Mouse (Mus musculus): ENCODE measurements at regions not wholly inside any gene's neighbourhood (a gene's known extent, or its start where the extent isn't known, plus 50 kb on each side); places are given as distances from the start of the nearest gene placed in this dataset.

DNA sequence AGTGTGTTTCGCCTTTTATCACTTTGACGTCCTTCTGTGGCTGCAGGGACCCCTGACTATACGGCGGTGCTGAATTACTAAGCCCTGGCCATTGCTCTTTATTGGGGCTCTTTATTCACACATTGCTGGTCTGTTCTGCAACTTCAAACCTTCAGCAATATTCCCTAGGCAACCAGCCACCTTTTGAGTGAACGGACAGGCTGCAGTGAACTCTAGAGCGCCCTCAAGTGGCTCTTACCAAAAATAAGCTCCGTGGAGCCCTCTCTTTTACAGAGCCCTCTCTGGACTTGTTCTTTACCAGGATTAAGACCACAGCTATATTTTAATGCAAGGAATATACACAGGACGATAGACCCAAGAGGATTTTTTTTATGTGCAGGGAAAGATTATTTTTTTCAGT is 191.8 kb upstream of the Tenm3 start:
- in situ Hi-C loops (cut with MboI, MseI), result no loop called here

DNA sequence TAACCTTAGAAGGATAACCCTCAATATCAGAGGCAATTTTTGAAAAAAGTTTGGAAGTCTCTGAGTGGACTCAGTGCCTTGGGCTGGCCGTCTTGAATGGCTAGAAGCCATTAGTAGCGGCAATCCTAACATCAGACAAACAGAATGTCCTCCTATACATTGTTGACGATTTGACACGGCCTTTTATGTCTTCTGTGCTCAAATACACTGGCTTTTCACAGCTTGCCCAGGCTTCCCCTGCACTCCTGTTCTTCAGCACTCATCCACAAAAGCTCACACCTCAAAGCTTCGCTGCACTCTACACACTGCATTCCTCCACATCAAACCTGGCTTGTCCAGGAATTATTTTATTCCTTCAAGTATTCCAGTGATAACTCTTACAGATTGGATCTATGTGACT is 186.5 kb upstream of the Tenm3 start:
- in situ Hi-C loops (cut with MboI, MseI), result no loop called here

DNA sequence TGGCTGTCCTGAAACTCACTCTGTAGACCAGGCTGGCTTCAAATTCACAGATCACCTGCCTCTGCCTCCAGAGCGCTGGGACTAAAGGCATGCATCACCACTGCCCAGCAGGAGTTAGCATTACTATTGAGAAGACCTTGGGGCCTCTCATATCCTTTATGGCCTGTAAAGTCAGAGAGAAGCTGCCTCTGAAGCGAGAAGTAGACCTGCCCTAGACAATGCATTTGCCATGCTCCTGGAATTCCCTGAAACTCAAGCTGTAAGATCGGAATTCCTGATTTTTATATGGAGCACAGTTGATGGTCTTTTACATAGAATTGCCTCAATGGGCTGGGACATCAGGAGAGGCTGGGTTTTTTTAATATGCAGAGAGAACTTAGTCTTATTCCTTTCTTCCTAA is 174.0 kb upstream of the Tenm3 start:
- in situ Hi-C loops (cut with MboI, MseI), result no loop called here

DNA sequence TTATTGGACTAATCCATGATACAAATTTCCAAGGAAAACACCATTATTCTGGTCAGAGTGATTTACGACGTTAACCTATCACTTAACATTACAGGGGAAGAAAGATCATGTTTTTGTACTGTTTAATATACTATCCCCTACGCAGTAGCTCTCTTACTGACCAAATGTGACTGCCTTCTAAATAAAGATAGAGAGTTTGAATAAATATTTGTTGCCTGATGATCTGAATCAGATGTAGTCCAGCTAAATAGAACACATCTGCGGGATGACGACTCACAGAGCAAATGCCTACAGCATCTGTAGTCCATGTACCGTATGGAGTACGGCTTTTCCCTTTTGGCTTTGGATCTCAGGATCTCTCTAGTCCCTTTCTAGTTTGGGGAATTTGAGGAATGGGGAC is 171.9 kb upstream of the Tenm3 start:
- in situ Hi-C loops (cut with MboI, MseI), result no loop called here

DNA sequence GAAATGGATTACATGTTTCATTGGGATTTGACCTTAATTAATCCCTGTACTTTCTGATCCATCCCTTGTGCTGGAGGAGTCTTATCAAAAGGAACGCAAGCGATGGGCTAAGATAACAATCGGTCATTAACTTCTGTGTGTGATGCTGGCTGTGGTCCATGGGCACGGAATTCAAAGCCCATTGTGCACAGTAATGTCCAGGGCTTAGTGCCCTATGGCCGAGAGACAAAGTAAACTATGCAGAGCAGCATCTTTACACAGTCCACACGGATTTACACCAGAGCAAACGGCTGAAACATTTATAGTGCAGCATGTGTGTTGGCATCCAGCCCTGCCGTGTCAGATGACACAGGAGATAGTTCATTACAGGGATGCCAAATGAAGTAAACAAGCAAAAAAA is 171.4 kb upstream of the Tenm3 start:
- in situ Hi-C loops (cut with MboI, MseI), result no loop called here

DNA sequence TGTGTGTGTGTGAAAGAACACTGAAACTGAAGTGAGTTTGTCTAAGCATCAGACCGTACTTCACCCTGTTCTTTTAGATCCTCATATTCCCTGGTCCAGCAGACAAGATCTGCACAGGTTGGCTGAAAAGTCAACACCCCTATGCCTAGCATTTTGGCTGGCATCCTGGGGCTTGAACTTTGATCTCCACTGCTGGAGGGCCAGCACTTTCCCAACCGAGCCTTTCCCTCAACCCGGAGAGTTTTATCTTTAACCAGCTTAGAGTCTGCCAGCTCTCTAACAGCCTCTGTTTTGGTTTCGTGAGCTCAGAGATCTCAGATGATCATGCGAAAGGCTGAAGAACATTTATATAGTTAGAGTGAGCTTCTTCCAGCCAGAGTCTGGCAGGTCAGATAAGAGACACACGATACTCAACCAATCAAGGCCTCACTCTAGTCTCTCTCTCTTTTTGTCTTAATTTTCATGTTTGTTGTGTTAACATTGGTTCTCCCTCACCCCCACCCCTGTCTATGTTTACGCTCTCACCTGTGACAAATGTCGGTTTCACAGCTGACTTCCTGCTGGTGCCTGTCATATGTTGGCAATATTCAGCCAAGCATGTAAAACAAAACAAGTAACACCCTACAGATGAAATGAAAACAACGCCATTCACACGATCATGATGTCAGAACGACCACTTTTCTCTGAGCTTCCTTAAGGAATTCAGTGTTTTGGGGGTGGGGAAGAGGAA is 162.7 kb upstream of the Tenm3 start:
- in situ Hi-C loops (cut with MboI, MseI), result no loop called here

DNA sequence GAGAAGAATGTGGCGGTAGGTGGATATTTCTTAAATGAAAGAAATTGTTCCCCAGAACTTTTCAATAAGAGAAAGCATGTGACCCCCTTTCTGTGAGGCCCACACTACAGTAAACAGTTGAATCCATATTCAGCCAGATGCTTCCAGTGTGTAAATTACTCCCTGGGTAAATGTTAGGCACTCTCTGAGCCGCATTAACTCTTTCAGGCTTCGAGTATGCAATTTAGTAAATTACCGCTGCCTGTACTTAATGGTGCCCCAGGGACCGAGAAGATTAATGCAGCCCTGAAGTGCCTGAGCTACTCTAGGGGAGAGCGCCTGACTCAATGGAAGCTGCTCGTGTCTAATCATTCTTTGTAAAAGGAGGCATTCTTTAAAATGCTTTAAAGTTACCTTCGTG is 137.9 kb upstream of the Tenm3 start:
- in situ Hi-C loops (cut with MboI, MseI), result no loop called here

DNA sequence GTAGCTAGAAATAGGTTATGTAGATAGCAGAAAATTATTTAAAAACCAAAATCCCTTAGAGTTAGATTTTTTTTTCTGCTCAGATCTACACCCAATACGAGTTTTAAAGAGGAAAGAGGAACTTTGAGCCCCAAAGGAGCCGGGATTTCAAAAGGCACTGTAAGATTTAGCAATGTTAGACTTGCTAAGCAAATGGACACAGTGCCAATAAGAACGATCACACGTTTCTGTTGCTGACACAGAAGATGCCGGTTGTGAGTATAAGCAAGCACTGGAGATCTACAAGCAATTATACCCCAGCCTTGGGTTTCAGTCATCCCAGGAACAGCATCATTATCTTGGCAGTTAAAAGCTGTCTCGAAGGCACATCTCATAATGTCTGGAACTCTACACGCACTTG is 137.0 kb upstream of the Tenm3 start:
- in situ Hi-C loops (cut with MboI, MseI), result no loop called here

DNA sequence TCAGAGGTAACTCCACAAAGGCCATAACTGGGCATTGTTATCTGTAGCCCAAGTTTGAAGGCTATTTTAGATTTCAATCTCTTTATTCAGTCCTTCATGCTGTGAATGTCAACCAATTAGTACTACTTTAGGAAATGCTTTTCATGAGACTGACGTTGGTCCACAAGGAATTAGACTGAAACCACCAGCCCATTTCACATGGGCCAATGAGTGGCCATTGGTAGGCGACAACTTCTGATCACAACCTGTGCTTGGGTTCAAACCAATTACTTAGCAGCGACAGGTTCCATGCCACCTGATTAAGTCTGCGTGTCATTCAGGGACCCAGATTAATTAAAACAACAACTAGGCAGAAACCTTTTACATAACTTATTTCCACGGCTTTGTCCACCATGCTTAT is 126.9 kb upstream of the Tenm3 start:
- in situ Hi-C loops (cut with MboI, MseI), result no loop called here

DNA sequence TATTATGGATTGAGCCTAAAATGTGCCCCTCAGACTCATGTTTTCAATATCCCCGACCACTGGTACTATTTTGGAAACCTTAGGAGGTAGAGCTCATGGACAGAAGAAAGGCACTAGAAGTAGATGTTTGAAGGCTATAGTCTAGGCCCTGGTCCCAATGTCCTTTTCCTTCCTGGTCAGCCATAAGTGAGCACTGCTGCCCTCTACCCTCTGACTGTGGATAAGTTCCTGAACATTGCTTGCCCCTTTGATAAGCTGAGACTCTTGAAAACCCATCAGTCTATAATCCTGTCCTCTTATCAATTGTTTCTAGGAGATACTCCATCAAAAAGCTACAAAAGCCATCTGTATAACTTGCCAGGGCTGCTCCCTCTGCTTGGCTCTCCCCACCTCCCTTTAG is 121.2 kb upstream of the Tenm3 start:
- in situ Hi-C loops (cut with MboI, MseI), result no loop called here

DNA sequence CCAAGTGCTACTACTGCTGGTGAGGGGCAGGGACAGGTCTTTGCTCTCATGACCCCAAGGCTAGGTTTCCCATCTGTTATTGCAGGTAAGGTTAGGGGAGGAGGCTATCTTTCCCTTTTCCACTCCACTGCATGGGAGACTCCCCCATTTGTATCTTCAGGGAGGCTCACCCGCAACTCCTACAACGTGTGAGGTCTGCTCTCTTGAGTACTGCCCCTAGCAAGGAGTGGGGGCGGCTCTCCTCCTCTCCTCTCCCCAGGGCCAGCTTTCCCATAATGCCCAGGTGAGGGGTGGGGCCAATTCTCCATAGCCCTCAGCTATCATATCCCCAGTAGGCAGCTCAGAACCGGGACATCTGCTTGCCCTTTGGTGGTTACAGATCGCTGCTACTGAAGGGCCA is 113.9 kb upstream of the Tenm3 start:
- in situ Hi-C loops (cut with MboI, MseI), result no loop called here

DNA sequence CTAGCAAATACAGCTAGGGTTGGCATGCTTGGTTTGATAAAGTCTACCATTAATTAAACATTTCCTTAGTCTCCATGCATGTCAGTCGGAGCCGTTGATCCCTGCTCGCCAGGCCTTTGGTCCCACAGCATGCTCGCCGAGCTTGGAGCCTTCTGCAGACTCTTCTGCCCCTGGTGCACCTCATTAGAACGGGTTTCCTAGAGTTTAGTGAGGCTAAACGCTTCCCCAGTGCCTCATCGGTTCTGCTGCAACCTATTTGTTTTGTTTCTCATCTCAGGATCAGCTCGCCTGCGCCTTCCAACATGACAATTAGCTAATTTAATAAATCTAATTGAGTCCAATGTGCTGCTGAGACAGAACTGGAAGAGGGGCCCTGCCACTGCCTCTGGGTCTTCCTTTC is 107.7 kb upstream of the Tenm3 start:
- in situ Hi-C loops (cut with MboI, MseI), result no loop called here

DNA sequence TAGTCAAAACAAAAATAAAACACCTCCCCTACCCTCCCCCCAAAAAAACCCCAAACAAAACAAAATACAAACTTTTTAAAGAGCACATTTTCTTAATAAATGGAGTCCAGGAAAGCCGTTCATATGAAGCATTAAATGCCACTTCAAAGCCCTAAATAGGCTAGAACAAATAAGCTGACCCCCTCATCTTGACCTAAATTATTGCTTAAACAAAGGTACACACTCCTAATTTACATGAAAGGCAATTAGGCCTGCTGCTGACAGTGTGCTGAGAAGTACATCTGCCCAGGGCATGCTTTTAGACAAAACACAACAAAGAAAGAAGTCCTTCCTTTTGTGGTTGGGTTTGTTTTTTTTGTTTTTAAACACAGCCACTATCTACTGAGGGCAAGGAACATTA is 100.4 kb upstream of the Tenm3 start:
- in situ Hi-C loops (cut with MboI, MseI), result no loop called here

DNA sequence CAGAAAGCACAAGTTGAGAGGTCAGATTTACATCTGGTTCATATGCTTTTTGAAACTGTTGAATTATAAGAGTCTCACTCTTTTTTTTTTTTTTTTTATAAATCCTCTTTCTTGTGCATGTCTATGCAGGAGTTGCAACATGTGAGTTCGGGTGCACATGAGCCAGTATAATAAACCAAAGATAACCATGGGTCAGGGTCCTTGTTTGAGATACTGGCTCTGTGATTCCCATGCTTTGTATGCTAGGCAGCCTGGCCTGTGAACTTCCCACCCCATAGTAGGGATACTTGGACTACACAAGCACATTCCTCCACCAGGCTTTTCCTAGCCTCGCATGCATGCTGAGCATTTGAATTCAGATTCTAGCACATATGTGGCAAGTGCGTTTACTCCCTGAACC is 93.4 kb upstream of the Tenm3 start:
- in situ Hi-C loops (cut with MboI, MseI), result no loop called here

DNA sequence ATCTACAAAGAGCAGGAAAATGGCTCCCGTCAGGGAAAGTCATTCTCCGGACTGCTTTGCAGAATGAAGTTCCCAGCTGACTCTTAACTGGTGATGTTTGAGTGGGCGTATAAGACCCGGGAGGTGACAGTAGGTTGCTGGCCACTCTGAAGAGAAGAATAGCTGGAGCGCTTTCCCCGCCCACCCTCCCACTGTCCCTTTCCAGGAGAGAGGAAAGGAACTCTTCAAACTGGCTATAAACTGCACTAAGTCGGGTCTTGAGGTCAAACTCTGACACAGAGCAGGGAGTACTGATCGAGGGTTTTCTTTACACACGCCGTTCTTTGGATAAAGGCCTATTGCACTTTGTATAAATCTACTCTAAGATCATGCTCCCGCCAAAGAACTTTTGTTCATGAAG is 83.4 kb upstream of the Tenm3 start:
- in situ Hi-C loops (cut with MboI, MseI), result no loop called here

DNA sequence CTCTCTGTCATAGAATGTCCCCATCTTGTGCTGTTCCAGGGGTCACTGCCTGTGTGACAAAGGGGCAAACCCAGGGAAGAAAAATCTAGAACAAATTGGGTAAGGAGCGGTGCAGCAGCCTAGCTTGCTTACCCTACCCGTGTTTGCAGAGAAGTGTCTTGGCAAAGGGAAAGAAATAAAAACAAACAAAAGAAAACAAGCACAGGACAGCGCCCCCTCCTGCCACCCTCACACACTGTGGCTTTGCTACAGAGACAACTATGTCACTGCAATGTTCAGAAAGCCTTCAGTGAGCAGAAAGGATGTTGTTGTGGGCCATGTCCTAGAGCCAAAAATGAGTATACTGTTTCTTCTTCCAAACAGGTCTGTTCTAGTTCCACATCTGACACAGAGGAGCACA is 71.5 kb upstream of the Tenm3 start:
- in situ Hi-C loops (cut with MboI, MseI), result no loop called here

DNA sequence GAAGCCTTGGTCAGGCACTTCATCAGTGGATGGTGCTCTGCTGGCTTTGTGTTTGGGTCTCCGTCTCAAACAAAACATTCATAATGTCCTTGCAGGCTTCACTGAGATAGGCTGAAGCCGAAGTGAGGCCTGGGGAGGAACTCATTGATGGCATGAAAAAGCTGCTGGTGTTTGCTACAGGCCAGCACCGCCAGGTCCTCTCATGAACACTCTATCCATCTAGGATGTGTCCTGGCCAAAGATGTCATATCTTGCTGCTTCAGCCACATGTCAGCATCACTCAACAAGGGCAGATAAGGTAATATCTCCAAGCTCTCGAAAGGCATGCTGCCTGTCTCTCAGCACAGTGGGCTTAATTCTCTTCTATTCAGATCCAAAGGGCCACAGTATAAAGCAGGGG is 69.1 kb upstream of the Tenm3 start:
- in situ Hi-C loops (cut with MboI, MseI), result no loop called here

DNA sequence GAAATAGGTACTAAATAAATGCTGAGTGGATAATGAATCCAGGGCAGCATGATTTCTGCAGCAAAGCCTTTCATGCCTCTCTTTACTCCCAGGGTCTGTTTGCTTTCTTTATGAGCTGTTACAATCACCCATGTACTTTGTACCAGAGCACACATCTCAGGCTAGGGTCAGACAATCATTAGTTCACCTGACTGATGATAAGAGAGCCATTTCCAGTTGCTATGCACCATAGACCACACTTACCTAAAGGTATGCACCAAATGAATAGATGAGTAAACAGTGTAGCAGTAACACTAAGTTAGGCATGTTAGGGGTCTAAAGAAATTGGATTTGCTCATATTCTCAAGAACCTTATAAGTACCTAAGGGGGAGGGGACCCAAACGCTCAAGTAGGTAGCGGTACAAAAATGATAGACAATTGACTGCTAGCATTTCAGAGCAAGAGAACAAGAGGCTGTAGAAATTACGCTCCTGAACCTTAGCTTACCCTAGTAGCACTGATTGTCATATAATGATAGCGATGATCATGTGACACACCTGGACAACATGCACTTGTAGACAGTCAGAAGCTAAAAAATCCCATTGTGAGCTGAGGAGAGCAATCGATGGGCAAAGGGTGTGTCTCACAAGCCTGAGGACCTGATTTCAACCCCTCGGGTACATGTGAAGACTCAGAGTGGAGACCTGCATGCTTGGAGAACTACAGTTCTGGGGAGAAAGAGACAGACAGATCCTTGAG is 58.1 kb upstream of the Tenm3 start:
- in situ Hi-C loops (cut with MboI, MseI), result no loop called here

DNA sequence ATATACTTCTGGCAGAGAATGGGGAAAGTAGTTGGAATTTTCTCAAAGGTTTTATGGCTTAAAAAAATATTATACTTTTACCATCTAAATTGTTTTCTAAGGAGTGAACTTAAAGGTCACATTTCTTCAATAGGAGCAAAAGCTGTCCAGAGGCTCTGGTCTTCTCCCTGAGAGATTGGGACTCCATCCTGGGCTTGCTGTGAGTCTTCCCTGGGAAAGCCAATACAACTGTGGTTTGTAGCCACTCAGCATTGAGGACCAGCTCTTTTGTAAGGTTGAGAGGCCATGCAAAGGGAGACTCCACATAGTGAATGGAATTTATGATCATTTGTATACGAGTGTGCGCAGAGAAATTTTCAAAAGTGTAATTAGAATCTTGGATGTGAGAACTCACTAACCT is 52.9 kb upstream of the Tenm3 start:
- in situ Hi-C loops (cut with MboI, MseI), result no loop called here

DNA sequence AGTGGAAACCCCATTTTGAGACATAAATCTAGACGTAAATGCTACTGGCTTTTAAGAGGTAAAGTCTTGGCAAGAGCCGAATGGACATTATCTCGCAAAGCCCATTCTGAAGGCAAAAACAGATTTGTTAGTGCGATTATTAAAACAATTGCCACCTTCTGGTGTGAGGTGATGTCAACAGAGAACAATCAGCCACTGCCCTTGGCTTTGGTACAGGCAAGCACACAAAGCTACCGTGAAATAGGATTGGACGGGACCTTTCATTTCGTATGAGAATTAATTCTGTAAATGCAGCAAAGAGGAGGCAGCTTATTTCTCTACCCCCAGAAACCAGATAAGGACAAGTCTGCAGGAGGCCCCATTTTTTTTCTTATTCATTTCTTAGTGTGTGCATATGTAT is 52.5 kb upstream of the Tenm3 start:
- in situ Hi-C loops (cut with MboI, MseI), result no loop called here

DNA sequence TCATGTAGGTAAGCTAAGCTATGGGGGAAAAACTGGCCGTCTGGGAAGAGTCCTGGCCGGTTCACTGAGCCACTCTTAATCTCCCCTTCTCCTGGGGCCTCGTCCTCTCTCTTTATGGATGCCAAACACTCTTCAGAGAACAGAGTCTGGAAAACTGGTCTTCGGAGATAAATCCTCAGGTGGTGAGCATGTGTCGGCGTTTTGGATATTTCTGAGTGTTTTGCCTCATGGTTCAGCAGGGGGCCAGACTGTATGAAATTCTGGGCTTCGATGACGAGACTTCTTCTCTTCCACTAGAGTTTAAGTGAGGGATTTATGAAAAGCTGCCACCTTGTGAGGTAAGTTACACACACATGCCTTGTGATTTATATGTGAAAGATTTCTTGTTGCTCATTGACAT is 51.8 kb upstream of the Tenm3 start:
- in situ Hi-C loops (cut with MboI, MseI), result no loop called here

Data from regulatory T cell (primary cell).